Comparison of ENCODE assay signal across 8 mouse cellular contexts in genomic region chr3:69319061-69319720, GRCm38 (mm10). TPM values are rescaled to one million over a fixed set of nuclear protein-coding genes. Genes with fewer than 3 reads are reported as not detected.
DNase-seq lines count a peak whose midpoint lies in the region; ATAC-seq and TF ChIP-seq lines count a peak whose summit lies in the region.

No protein-coding gene starts in this region.

- no peak for DNase-seq in kidney, adult 18-20 months
- no peak for DNase-seq in gastrocnemius, postnatal 14 days
- DNase-seq in B cell, adult 2 months, result no peak
- no peak for DNase-seq in urinary bladder, postnatal 25 days (ENCODE audit: low spot score)

- no peak overlapping the region for H3ac ChIP-seq in myocyte (ENCODE audit: control insufficient read depth, insufficient read length)

- no peak for ATAC-seq in kidney, embryonic 16.5 days (ENCODE audit: low FRiP score, low TSS enrichment)
- no peak for ATAC-seq in embryonic facial prominence, embryonic 12.5 days (ENCODE audit: insufficient number of reproducible peaks, insufficient read depth, low FRiP score, low TSS enrichment)
- no peak for ATAC-seq in intestine, embryonic 15.5 days

- TF ChIP-seq POLR2A in myocyte (IDR thresholded peaks at IDR 0.05; ENCODE audit: insufficient read length, low read depth), result no peak

- H3K4me1 ChIP-seq in kidney, embryonic 16.5 days (ENCODE audit: insufficient read depth, low read length), result peaks cover 20% of the 10 kb centered on the region
- H3K4me1 ChIP-seq in embryonic facial prominence, embryonic 12.5 days, result peaks cover 19% of the 10 kb centered on the region
- peaks cover 16% of the 10 kb centered on the region for H3K4me1 ChIP-seq in intestine, embryonic 15.5 days (replicated peaks)

- peak overlapping the region; percentile 71 for H3K4me2 ChIP-seq in kidney, embryonic 16.5 days (replicated peaks; ENCODE audit: low read depth, low read length)
- peak overlapping the region; percentile 88 for H3K4me2 ChIP-seq in embryonic facial prominence, embryonic 12.5 days (replicated peaks)
- H3K4me2 ChIP-seq in intestine, embryonic 15.5 days (replicated peaks), result peak overlapping the region; percentile 95
- H3K4me2 ChIP-seq in myocyte (ENCODE audit: low read depth), result peak overlapping the region; percentile 87

- 69% methylated on average over 6 of the region's 6 CpGs for WGBS in kidney, embryonic 16.5 days
- WGBS in embryonic facial prominence, embryonic 12.5 days, result 81% methylated on average over 6 of the region's 6 CpGs
- WGBS in intestine, embryonic 15.5 days, result 59% methylated on average over 6 of the region's 6 CpGs

- no peaks in the 10 kb centered on the region for H3K27me3 ChIP-seq in kidney, embryonic 16.5 days (ENCODE audit: insufficient read depth, low read length)
- H3K27me3 ChIP-seq in embryonic facial prominence, embryonic 12.5 days, result peaks cover 4% of the 10 kb centered on the region; the same call in 1 of the 2 replicates
- no peaks in the 10 kb centered on the region for H3K27me3 ChIP-seq in intestine, embryonic 15.5 days (replicated peaks)
- H3K27me3 ChIP-seq in myocyte (ENCODE audit: control insufficient read depth, insufficient read depth, insufficient read length), result no peaks in the 10 kb centered on the region

- H3K9ac ChIP-seq in kidney, embryonic 16.5 days (replicated peaks; ENCODE audit: low read length), result no peak overlapping the region
- peak overlapping the region; percentile 81; the same call in 1 of the 2 replicates for H3K9ac ChIP-seq in embryonic facial prominence, embryonic 12.5 days
- no peak overlapping the region for H3K9ac ChIP-seq in intestine, embryonic 15.5 days

- intact Hi-C loops in gastrocnemius, postnatal 14 days (cut with DNase I; ENCODE audit: low total_unique reads), result no loop called here

- no peaks in the 10 kb centered on the region for H3K36me3 ChIP-seq in kidney, embryonic 16.5 days (ENCODE audit: insufficient read depth, low read length)
- no peaks in the 10 kb centered on the region for H3K36me3 ChIP-seq in embryonic facial prominence, embryonic 12.5 days
- no peaks in the 10 kb centered on the region for H3K36me3 ChIP-seq in intestine, embryonic 15.5 days
- no peaks in the 10 kb centered on the region for H3K36me3 ChIP-seq in myocyte (ENCODE audit: control insufficient read depth, insufficient read depth)

- H3K9me3 ChIP-seq in kidney, embryonic 16.5 days (ENCODE audit: low read length), result no peaks in the 10 kb centered on the region
- no peaks in the 10 kb centered on the region for H3K9me3 ChIP-seq in embryonic facial prominence, embryonic 12.5 days
- no peaks in the 10 kb centered on the region for H3K9me3 ChIP-seq in intestine, embryonic 15.5 days

- no peak overlapping the region for H3K27ac ChIP-seq in kidney, embryonic 16.5 days (ENCODE audit: low read length)
- H3K27ac ChIP-seq in embryonic facial prominence, embryonic 12.5 days, result no peak overlapping the region
- H3K27ac ChIP-seq in intestine, embryonic 15.5 days, result no peak overlapping the region

- no peaks in the 10 kb centered on the region for H3K79me2 ChIP-seq in myocyte (ENCODE audit: control insufficient read depth, insufficient read depth)

- H3K4me3 ChIP-seq in kidney, embryonic 16.5 days (ENCODE audit: low read length), result peak overlapping the region; percentile 64
- peak overlapping the region; percentile 68 for H3K4me3 ChIP-seq in embryonic facial prominence, embryonic 12.5 days
- H3K4me3 ChIP-seq in intestine, embryonic 15.5 days (replicated peaks), result peak overlapping the region; percentile 67; the same call in 1 of the 2 replicates
- H3K4me3 ChIP-seq in myocyte, result peak overlapping the region; percentile 51

TF ChIP-seq in myocyte, 11 proteins besides CTCF, POLR2A, EP300 and RAD21:
- TF ChIP-seq MAX (IDR thresholded peaks at IDR 0.05; ENCODE audit: low read depth) (no peak), REST (IDR thresholded peaks at IDR 0.05; ENCODE audit: insufficient read depth, insufficient read length) (no peak), TCF12 (IDR thresholded peaks at IDR 0.05; ENCODE audit: insufficient read depth, poor library complexity, severe bottlenecking) (no peak), USF1 (IDR thresholded peaks at IDR 0.05; ENCODE audit: low read depth) (no peak), TCF3 (IDR thresholded peaks at IDR 0.05; ENCODE audit: insufficient read length, low read depth) (no peak), CEBPB (IDR thresholded peaks at IDR 0.05; ENCODE audit: insufficient read depth, poor library complexity, severe bottlenecking) (no peak), E2F4 (IDR thresholded peaks at IDR 0.05; ENCODE audit: insufficient read depth) (no peak), MYOG (IDR thresholded peaks at IDR 0.05; ENCODE audit: control insufficient read depth in 1 of 3, insufficient read depth in 1 of 3, insufficient read length in 2 of 3, low read depth in 2 of 3) (no peak), POLR2AphosphoS2 (IDR thresholded peaks at IDR 0.05; ENCODE audit: insufficient read length, low read depth) (no peak), MYOD1 (IDR thresholded peaks at IDR 0.05; ENCODE audit: control insufficient read depth in 1 of 3, insufficient read length in 2 of 3, low read depth in 2 of 3) (no peak), SRF (IDR thresholded peaks at IDR 0.05; ENCODE audit: control insufficient read depth, insufficient read length, low read depth) (no peak)

RNA-seq across cellular contexts. Expression of gene Ppm1l, which starts 2.5 kb away (rescaled TPM):
- 5.7 and 6.0 TPM in 2 replicates for polyA plus RNA-seq in kidney, embryonic 16.5 days (2015; fragmentation: Nextera tagmentation; extraction: Ambion mirVana)
- polyA plus RNA-seq in embryonic facial prominence, embryonic 12.5 days (2016; fragmentation: Nextera tagmentation; extraction: Ambion mirVana), result 11.9 and 14.5 TPM in 2 replicates
- polyA plus RNA-seq in intestine, embryonic 15.5 days (2015; fragmentation: Nextera tagmentation; extraction: Ambion mirVana), result 4.9 and 5.8 TPM in 2 replicates
- 6.8 TPM for polyA plus RNA-seq in myocyte (2012; fragmentation: generic; extraction: Trizol)
- 10 to 100 TPM; 33.8 to 34.5 TPM for total RNA-seq in gastrocnemius, postnatal 14 days (2021)
